Mouse (Mus musculus) testis, postnatal 14 days (tissue): ENCODE results near the gene Armh2.

ENCODE experiments used
- DNase-seq: peaks from one replicate; pipeline ENCODE4 v3.0.0; 2021; ENCODE audit warnings: low spot score

Gene Armh2

GRCm38 (mm10) chr13:24741028-24741427 lies at the start of gene Armh2:
TSS of gene Armh2 (plus strand) at chr13:24741232.
- DNase-seq, result no peak

- peak; percentile 79 for DNase-seq
These were observed 47.7 kb upstream of the Armh2 start for GRCm38 (mm10) chr13:24693312-24693711.

GRCm38 (mm10) chr13:24698746-24699145 lies 42.3 kb upstream of the Armh2 start:
- DNase-seq, result no peak

DNA sequence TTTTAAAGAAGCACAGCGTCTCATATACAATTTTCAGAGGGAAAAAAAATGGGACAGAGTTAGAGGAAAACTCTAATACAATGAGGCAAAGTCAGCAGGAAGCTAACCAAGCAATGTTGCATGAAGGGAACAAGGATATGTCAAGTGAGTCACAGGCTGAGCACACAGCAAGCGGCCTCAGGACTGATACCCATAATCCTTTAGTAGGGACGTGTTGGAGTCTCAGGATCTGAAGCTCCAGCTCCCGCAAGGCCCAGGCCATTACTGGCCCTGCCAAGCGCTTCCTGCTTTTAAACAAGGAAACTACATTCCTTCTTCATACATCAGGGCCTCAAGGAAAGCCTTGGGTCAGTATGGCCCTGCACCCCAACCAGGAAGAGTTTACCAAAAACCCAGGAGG lies 38.9 kb upstream of the Armh2 start:
- no peak for DNase-seq

GRCm38 (mm10) chr13:24709656-24710396 lies 31.2 kb upstream of the Armh2 start:
- no peak for DNase-seq

DNA sequence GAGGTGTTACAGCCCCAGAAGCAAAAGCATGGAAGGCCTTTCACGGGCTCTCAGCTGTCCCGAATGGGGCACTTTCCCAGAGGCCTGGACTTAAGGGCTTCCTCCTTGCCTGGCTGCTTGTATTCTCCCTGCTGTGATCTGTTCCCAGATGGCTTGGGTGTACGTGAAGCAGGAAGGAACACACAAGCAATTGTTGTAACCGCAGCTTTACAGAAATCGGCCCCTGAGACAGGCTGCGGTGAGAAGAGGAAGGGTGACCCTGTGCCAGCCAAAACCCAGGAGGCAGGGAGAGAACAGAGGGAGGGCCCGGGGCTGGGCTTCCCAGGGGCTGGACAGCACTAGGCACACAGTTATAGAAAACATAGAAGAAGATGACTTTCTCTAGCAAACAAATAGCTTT lies 30.1 kb upstream of the Armh2 start:
- DNase-seq, result no peak

GRCm38 (mm10) chr13:24712581-24713130 lies 28.4 kb upstream of the Armh2 start:
- DNase-seq, result no peak

DNA sequence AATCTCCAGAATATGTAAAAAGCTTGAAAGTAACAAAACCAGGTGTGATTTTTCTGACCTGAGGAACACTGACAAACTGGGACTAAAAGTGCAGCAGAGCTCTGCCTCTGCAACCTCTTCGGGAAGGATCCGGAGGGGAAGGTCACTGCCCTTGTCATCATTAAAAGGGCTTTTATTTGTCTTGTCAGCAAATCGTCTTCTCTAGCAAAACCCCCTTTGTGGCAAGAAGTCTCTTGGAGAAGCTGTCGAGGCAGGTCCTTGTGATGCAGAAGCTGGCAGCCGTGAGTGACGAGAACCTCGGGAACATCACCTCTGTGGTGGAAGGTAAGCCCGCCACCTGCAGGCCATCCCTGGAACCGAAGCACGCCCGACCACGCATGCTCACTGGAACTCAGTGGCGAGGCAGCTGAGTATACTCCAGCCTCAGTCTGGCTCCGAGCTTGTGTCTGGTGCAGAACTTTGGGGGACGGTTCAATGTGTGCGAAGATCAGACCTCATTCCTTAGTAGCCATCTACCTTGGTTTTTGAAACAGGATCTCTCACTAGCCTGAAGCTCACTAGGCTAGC lies 27.5 kb upstream of the Armh2 start:
- DNase-seq, result peak; percentile 79

GRCm38 (mm10) chr13:24714360-24714885 lies 26.6 kb upstream of the Armh2 start:
- DNase-seq, result no peak

GRCm38 (mm10) chr13:24715601-24716000 lies 25.4 kb upstream of the Armh2 start:
- no peak for DNase-seq

GRCm38 (mm10) chr13:24716441-24716840 lies 24.6 kb upstream of the Armh2 start:
- no peak for DNase-seq

GRCm38 (mm10) chr13:24717677-24718076 lies 23.4 kb upstream of the Armh2 start:
- DNase-seq, result no peak

DNA sequence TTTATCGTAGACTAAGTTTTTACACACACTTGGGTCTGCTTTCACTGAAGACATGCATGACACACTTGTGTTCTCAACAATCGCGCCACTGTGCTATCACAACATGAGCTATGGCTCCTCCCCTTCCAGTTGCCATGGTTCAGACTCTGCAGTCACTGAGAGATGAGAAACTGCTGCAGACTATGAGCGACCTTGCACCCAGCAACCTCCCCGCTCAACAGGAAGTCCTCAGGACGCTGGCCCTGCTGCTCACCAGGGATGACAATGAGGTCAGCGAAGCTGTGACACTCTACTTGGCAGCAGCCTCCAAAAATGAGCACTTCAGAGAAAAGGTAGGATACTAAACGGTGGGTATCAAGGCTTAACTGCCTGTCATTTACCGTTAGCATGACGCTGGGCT lies 19.5 kb upstream of the Armh2 start:
- DNase-seq, result no peak

DNA sequence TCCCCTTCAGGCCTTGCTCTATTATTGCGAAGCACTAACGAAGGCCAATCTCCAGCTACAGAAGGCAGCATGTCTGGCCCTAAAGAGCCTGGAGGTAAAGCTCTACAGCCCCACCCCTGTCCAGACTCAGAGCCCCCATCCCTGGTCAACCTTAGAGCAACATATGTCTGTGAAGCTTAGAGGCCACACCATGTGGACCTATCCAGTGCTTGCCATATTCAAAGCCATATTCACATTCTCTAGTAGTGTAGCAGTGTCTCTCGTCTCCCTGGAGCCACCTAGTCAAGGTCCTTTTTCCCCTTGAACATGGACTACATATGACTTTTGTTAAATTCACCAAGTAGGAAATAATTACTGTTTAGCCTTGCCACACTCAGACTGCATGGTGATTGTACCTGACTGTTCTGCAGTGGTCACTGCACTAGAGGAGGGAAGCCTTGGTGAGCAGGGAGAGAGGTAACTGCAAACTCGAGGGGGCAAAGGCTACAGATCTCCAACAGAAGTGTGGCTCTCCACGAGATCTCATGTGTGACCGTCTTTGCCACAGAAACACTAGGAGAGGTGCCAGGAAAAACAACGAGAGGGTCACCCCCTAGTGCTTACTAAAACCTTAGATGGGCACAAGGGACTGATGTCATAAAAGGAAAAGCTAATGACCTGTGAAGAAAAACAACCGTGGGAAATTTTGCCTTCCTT lies 17.2 kb upstream of the Armh2 start:
- no peak for DNase-seq

GRCm38 (mm10) chr13:24724395-24724759 lies 16.7 kb upstream of the Armh2 start:
- DNase-seq, result no peak

DNA sequence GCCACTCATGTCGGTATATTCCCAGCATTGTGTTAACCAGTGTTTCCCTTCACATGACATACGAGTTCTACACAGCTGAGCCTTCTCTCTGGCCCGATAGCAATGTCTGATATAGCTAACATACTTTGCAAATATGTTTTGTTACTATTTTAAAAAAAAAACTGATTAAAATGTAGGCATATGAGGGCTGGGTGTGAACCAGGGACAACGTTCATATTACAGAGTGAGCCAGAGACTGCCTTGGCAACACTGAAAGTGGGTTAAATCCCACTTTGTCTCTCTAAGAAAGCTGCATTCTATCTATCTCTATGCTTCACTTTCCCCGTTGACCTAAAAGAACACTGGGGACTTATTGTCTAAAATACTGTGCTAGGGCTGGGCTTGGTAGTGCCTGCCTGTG lies 11.9 kb upstream of the Armh2 start:
- no peak for DNase-seq

DNA sequence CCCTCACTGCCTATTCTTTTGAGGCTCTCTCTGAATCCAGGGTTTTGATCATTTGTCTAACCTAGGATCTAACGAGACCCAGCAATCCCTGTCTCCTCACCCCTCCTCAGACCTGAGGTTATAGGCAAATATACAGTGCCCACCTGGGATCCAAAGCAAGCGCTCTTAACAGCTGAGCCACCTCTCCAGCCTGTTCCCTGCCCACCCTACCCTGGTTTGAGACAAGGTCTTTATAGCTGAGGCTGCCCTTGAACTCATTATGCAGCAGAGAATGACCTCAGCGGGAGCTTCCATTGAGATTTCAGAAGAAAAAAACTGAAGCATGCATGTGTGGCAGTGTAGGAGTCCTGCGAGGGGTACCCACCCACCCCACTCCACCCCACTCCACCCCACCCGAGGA lies 6.5 kb upstream of the Armh2 start:
- DNase-seq, result no peak

- no peak for DNase-seq
These were observed 5.4 kb upstream of the Armh2 start for GRCm38 (mm10) chr13:24735608-24736131.

DNA sequence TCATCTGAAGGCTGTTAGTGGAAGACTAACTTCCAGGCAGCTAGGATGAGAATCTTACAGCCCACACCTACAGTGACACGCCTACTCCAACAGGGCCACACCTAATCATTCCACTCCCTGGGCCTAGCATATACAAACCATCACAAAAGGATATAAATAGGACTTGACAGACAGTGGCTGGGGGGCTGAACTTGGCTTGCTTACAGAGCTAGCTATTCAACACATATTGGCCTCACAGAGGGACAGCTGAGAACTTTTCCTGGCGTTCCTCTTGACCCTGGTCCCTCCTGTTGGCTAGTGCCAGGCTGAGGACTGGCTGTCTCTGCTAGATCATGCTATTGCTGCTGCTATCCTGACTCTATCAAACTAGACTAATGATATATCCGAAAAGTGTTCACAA lies 6.8 kb downstream of the Armh2 start:
- DNase-seq, result no peak

- DNase-seq, result no peak
These were observed 9.8 kb downstream of the Armh2 start for GRCm38 (mm10) chr13:24750807-24751206.

DNA sequence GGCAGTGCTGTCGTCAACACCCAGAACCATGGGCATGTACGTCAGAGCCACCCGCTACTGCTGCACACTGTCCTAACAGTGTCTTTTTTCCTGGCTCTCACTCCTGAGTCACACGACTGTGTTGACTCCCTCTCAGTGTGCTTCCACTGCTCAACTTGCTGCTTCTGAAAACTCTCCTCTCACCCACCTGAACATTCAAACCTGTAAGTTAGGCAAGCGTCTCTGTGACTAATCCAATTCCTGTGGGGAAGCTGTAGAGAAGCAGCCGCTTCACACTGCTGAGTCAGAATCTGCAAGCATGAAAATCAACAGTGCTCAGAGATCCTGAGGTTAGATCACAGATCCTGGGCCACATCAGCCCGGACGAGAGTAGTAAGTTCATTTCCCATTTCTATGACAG lies 10.4 kb downstream of the Armh2 start:
- no peak for DNase-seq

DNA sequence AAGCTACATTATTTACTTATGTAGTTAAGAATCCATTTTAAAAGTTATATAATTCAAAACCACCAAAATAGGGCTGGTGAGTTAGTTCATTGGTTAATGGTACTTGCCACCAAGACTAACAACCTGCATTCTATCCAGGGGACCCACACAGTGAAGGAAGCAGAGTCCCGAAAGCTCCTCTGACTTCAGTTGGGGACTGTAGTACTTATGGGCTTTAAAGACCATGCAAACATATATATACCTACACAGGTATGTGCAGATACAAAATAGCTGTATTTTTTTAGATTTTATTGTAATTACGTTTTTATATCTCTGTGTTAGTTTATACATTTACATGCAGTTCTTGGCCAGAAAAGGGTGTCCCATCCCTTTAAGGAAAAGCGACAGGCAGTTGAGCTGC lies 15.7 kb downstream of the Armh2 start:
- no peak for DNase-seq
